Mouse (Mus musculus) intestine, postnatal 0 days (tissue): ENCODE results near the gene Hnrnph1. TPM values are rescaled to one million over a fixed set of nuclear protein-coding genes. Genes with fewer than 3 reads are reported as not detected.

ENCODE experiments used
- ATAC-seq: fragments of 200-750 bp; cut with Nextera tagmentation; 2 replicates; pipeline ENCODE4 v1.8.0; 2017; ENCODE audit warnings: mild to moderate bottlenecking, moderate TSS enrichment, moderate library complexity
- H3K27ac ChIP-seq: fragments of 300-500 bp; sonication (generic); 2 replicates; pipeline ENCODE4 v1.5.1; 2014; ENCODE audit warnings: mild to moderate bottlenecking, low read depth, low read length, moderate library complexity
- H3K27me3 ChIP-seq: fragments of 300-500 bp; sonication (generic); replicated peaks from 2 replicates; pipeline ENCODE4 v1.6.1; 2014; ENCODE audit warnings: low read length, mixed read lengths; ENCODE audit not compliant: control insufficient read depth, insufficient read depth
- H3K36me3 ChIP-seq: fragments of 300-500 bp; sonication (generic); 2 replicates; pipeline ENCODE4 v1.6.1; 2014; ENCODE audit warnings: mild to moderate bottlenecking, moderate library complexity; ENCODE audit not compliant: control insufficient read depth, insufficient read depth
- H3K4me1 ChIP-seq: fragments of 300-500 bp; sonication (generic); replicated peaks from 2 replicates; pipeline ENCODE4 v1.6.1; 2014; ENCODE audit warnings: antibody characterized with exemption, low read length, mixed read lengths; ENCODE audit not compliant: control insufficient read depth, insufficient read depth
- H3K4me2 ChIP-seq: fragments of 300-500 bp; sonication (generic); replicated peaks from 2 replicates; pipeline ENCODE4 v1.6.1; 2014; ENCODE audit warnings: low read depth, mild to moderate bottlenecking, moderate library complexity
- H3K4me3 ChIP-seq: fragments of 300-500 bp; sonication (generic); 2 replicates; pipeline ENCODE4 v1.5.1; 2014; ENCODE audit warnings: low read depth, low read length
- H3K9ac ChIP-seq: fragments of 300-500 bp; sonication (generic); 2 replicates; pipeline ENCODE4 v1.6.1; 2014; ENCODE audit warnings: mild to moderate bottlenecking, low read depth, low read length
- H3K9me3 ChIP-seq: fragments of 300-500 bp; sonication (generic); 2 replicates; pipeline ENCODE4 v1.6.1; 2016; ENCODE audit warnings: mixed run types; ENCODE audit not compliant: control insufficient read depth
- CTCF ChIP-seq: sonication (generic); IDR thresholded peaks from 2 replicates; pipeline ENCODE4 v1.5.1; 2016; ENCODE audit warnings: low read depth, mild to moderate bottlenecking, control low read depth, antibody characterized with exemption, moderate library complexity
- WGBS: fragments of 180-500 bp; shearing (Covaris S2); extraction: QIAGEN DNeasy Blood & Tissue Kit; methylation state at CpG from one replicate; pipeline ENCODE4 v1.1.7; 2014; 5-methylcytosine and 5-hydroxymethylcytosine counted together
- polyA plus RNA-seq: library from polyadenylated mRNA; unstranded; fragments of >200 nt; fragmentation: Nextera tagmentation; extraction: Ambion mirVana; gene quantifications from 2 replicates; pipeline ENCODE4 v1.2.1, GENCODE M21; 2015

The Hnrnph1 gene
- polyA plus RNA-seq, 1 experiment from 2014 or later = 111 TPM

GRCm38 (mm10) chr11:50394731-50395130 is 17.9 kb downstream of the Hnrnph1 start:
- H3K36me3 ChIP-seq = peaks cover 57% of the 10 kb centered on the region
- ATAC-seq = no peak
- no peaks in the 10 kb centered on the region for H3K27me3 ChIP-seq
- no peaks in the 10 kb centered on the region for H3K9me3 ChIP-seq
- H3K27ac ChIP-seq = no peak overlapping the region
- 92% methylated on average over 7 of the region's 7 CpGs for WGBS
- H3K4me3 ChIP-seq = no peak overlapping the region
- H3K4me1 ChIP-seq = no peaks in the 10 kb centered on the region
- TF ChIP-seq CTCF = no peak
- no peak overlapping the region for H3K9ac ChIP-seq
- H3K4me2 ChIP-seq = no peak overlapping the region

GRCm38 (mm10) chr11:50396766-50397307 is 20.0 kb downstream of the Hnrnph1 start:
- Histone ChIP-seq H3K27ac (no peak overlapping the region), H3K36me3 (peaks cover 69% of the 10 kb centered on the region), H3K27me3 (no peaks in the 10 kb centered on the region), H3K4me3 (no peak overlapping the region), H3K9ac (no peak overlapping the region), H3K9me3 (no peaks in the 10 kb centered on the region), H3K4me2 (no peak overlapping the region), H3K4me1 (no peaks in the 10 kb centered on the region)
- no peak for ATAC-seq
- no peak for TF ChIP-seq CTCF
- WGBS = 76% methylated on average over 11 of the region's 11 CpGs

GRCm38 (mm10) chr11:50397316-50397715 is 20.5 kb downstream of the Hnrnph1 start:
- Histone ChIP-seq H3K4me3 (no peak overlapping the region), H3K27ac (no peak overlapping the region), H3K27me3 (no peaks in the 10 kb centered on the region), H3K9me3 (no peaks in the 10 kb centered on the region), H3K36me3 (peaks cover 74% of the 10 kb centered on the region), H3K9ac (no peak overlapping the region), H3K4me2 (no peak overlapping the region), H3K4me1 (no peaks in the 10 kb centered on the region)
- 86% methylated on average over 9 of the region's 9 CpGs for WGBS
- ATAC-seq = no peak
- TF ChIP-seq CTCF = no peak

GRCm38 (mm10) chr11:50398803-50399202 is 22.0 kb downstream of the Hnrnph1 start:
- H3K4me1 ChIP-seq = no peaks in the 10 kb centered on the region
- no peak for ATAC-seq
- no peak overlapping the region for H3K9ac ChIP-seq
- no peak overlapping the region for H3K4me2 ChIP-seq
- H3K4me3 ChIP-seq = no peak overlapping the region
- 81% methylated on average over 13 of the region's 13 CpGs for WGBS
- TF ChIP-seq CTCF = no peak
- no peak overlapping the region for H3K27ac ChIP-seq
- no peaks in the 10 kb centered on the region for H3K27me3 ChIP-seq
- H3K9me3 ChIP-seq = no peaks in the 10 kb centered on the region
- H3K36me3 ChIP-seq = peaks cover 80% of the 10 kb centered on the region

- Histone ChIP-seq H3K4me1 (no peaks in the 10 kb centered on the region), H3K36me3 (peaks cover 75% of the 10 kb centered on the region), H3K27me3 (no peaks in the 10 kb centered on the region), H3K9ac (no peak overlapping the region), H3K4me2 (no peak overlapping the region), H3K4me3 (no peak overlapping the region), H3K27ac (no peak overlapping the region), H3K9me3 (no peaks in the 10 kb centered on the region)
- no peak for ATAC-seq
- WGBS = 94% methylated on average over 3 of the region's 3 CpGs
- TF ChIP-seq CTCF = no peak
These were observed 25.7 kb downstream of the Hnrnph1 start for GRCm38 (mm10) chr11:50402481-50402880.

GRCm38 (mm10) chr11:50403367-50404014 is 26.7 kb downstream of the Hnrnph1 start:
- no peak for TF ChIP-seq CTCF
- no peaks in the 10 kb centered on the region for H3K4me1 ChIP-seq
- no peak overlapping the region for H3K4me2 ChIP-seq
- H3K4me3 ChIP-seq = no peak overlapping the region
- H3K9me3 ChIP-seq = no peaks in the 10 kb centered on the region
- no peaks in the 10 kb centered on the region for H3K27me3 ChIP-seq
- H3K9ac ChIP-seq = no peak overlapping the region
- no peak overlapping the region for H3K27ac ChIP-seq
- H3K36me3 ChIP-seq = peaks cover 69% of the 10 kb centered on the region
- no peak for ATAC-seq
- 70% methylated on average over 10 of the region's 10 CpGs for WGBS
